Mouse (Mus musculus) liver, embryonic 12.5 days (tissue): Measurements from ENCODE around the gene Gdpd1. TPM values are rescaled to one million over a fixed set of nuclear protein-coding genes. Genes with fewer than 3 reads are reported as not detected.

Source experiments
- microRNA counts: library from miRNA; unstranded; fragments of <30 nt; microRNA quantifications from one replicate; lab custom pipeline; 2017
- microRNA-seq: library from miRNA; unstranded; fragments of <30 nt; microRNA quantifications from one replicate; pipeline ENCODE4, GENCODE M21; 2017
- polyA plus RNA-seq: library from polyadenylated mRNA; unstranded; fragments of >200 nt; fragmentation: Nextera tagmentation; extraction: Ambion mirVana; gene quantifications from 2 replicates; pipeline ENCODE4 v1.2.1, GENCODE M21; 2016

Gene Gdpd1
- polyA plus RNA-seq, 1 experiment from 2014 or later: 6.2 TPM

MicroRNAs encoded within 50 kb of the gene (microRNA counts, 519-probe panel; counts per million panel counts)
- microRNA mmu-miR-301a (lab: Ali Mortazavi, UCI): 6,282 counts per million, percentile 93 among the panel's probes with 10 or more counts

Small RNAs within 50 kb of the gene (microRNA-seq; reads per million reads assigned to microRNA genes)
- 1,211 reads per million, percentile 76 among the genes with 10 or more reads in this experiment for gene Mir301

Other genes starting within 250 kb of the Gdpd1 start
- gene Ypel2, start 80.4 kb downstream of the Gdpd1 start, polyA plus RNA-seq: 1.3 and 1.4 TPM in 2 replicates
- gene Smg8, start 12.7 kb upstream of the Gdpd1 start, polyA plus RNA-seq: 12.9 and 14.8 TPM in 2 replicates
- gene Prr11, start 34.6 kb upstream of the Gdpd1 start, polyA plus RNA-seq: 6.4 and 7.1 TPM in 2 replicates
- gene Ska2, start 35.2 kb upstream of the Gdpd1 start, polyA plus RNA-seq: 32.6 and 35.9 TPM in 2 replicates
- 35.8 and 37.0 TPM in 2 replicates for gene Trim37, start 53.0 kb upstream of the Gdpd1 start, polyA plus RNA-seq